Comparison of ENCODE assay signal across 19 mouse cellular contexts in the genomic region with DNA sequence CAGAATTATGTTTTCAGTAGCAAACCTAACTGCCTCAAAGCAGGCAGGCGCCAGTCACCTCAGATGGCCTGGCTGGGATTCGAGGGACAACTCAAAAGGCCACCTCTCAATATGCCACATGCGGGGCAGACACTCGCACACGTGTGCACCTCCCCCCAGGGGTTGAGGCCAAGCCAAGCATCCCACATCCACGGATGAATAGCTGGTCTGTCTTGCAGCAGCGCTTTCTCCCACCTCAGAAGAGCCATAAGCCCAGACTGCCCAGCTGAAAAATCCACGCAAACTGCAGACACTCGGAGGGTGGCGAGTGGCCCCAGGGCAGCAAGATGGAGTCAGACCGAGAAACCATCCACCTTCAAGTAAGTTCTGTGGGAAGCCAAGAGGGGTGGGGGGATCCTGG. TPM values are rescaled to one million over a fixed set of nuclear protein-coding genes. Genes with fewer than 3 reads are reported as not detected.
"Had no signal": no experiment of that assay in that cellular context is flagged by ENCODE, and none has a peak within 500 bp of the region (broad histone marks: within the 10 kb centered on the region; RNA-seq: fewer than 3 reads in every experiment).

A gene (plus strand): TSS at position 251 of the 400 bp plus-strand sequence.

- H3K27me3 ChIP-seq: limb, embryonic 12.5 days; liver, embryonic 12.5 days; midbrain, embryonic 13.5 days had no signal

- H3K4me3 ChIP-seq: left cerebral cortex, adult 2 months; limb, embryonic 12.5 days; liver, embryonic 12.5 days; midbrain, embryonic 13.5 days had no signal

- H3K9ac ChIP-seq: limb, embryonic 12.5 days; liver, embryonic 12.5 days; lung, embryonic 14.5 days; midbrain, embryonic 13.5 days had no signal

- ATAC-seq: liver, embryonic 12.5 days; midbrain, embryonic 13.5 days had no signal

- H3K36me3 ChIP-seq: limb, embryonic 12.5 days; liver, embryonic 12.5 days; midbrain, embryonic 13.5 days had no signal

- H3K9me3 ChIP-seq: limb, embryonic 12.5 days; liver, embryonic 12.5 days; midbrain, embryonic 13.5 days had no signal

- H3K27ac ChIP-seq: left cerebral cortex, adult 2 months; limb, embryonic 12.5 days; liver, embryonic 12.5 days; macrophage; midbrain, embryonic 13.5 days had no signal

- H3K4me2 ChIP-seq: limb, embryonic 12.5 days; liver, embryonic 12.5 days; lung, embryonic 14.5 days; midbrain, embryonic 13.5 days had no signal

- DNase-seq: kidney, adult 11 months; kidney, postnatal 10 days; kidney, postnatal 4 days; lung, embryonic 14.5 days; lung, postnatal 10 days; right cerebral cortex, postnatal 4 days; spleen, adult 18-20 months; thymus, adult 18-20 months; thymus, postnatal 25 days had no signal

- H3K4me1 ChIP-seq: liver, embryonic 12.5 days; midbrain, embryonic 13.5 days had no signal

RNA-seq across cellular contexts. Expression of the gene that starts here (rescaled TPM):
- total RNA-seq: megakaryocyte-erythroid progenitor cell, adult 5-6 weeks; midbrain, postnatal 0 days had no signal
- polyA plus RNA-seq: kidney, embryonic 14.5 days; limb, embryonic 12.5 days; liver, embryonic 12.5 days; macrophage; midbrain, embryonic 13.5 days; midbrain, postnatal 0 days; neural tube, embryonic 14.5 days; stomach, embryonic 14.5 days had no signal
